In the genomic region with DNA sequence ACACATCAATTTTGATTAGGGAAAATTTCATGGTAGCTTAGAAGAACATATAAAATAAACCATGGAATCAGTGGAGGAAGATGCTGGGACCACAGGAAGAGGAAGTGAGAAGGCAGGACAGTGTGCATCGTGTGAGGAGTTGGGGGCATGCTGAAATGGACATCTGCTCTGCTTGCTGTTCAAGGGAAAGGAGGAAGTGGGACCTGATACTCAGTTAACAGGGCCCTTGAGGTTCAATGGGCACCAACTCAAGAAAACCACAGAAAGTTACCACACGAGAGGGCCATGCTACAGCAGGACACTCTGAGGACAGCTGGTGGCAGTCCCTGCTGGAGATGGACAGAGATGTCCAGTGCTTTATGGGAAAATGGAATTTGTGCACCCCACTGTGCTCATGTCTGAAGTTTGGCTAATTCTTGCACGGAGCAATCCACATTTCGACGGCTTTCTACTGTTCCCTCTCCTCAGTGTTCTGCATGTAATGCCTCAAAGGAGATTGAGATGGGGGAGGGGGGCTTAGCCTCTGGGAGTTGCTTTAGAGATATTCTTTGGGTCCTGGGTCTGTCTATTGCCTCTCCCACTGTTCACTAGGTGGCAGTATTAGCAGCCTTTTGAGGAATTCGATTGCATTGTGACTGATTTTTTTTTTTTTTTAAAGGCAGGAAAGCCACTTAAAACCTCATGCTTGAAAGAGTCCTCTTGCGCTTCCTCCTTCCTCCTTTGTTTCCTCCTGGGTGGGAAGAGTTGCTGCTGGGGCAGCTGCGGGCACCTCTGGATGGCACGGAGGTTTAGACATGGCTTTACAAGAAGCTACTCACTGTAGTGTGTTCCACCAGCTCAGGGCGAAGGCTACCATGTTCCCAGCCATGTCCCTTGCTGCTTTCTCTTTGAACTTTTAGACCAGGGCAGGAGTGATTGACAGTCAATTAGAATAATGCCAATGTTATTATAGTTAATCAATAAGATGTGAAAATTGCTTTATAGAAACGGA, we compare ENCODE assay signal across 9 mouse cellular contexts.
DNase-seq lines count a peak whose midpoint lies in the region; ATAC-seq and TF ChIP-seq lines count a peak whose summit lies in the region.
"Had no signal": no experiment of that assay in that cellular context is flagged by ENCODE, and none has a peak within 500 bp of the region (broad histone marks: within the 10 kb centered on the region; RNA-seq: fewer than 3 reads in every experiment).

No protein-coding gene starts in this region.

- H3K4me1 ChIP-seq in midbrain, embryonic 13.5 days (replicated peaks) = peaks cover 9% of the 10 kb centered on the region

- ATAC-seq in granulocyte monocyte progenitor cell, adult 5-6 weeks (replicated peaks; ENCODE audit: poor library complexity, severe bottlenecking) = peak; percentile 93
- peak; percentile 92 for ATAC-seq in midbrain, embryonic 13.5 days

- TF ChIP-seq POLR2A in brain, embryonic 14.5 days (IDR thresholded peaks at IDR 0.05; ENCODE audit: borderline replicate concordance, extremely low read depth, insufficient read depth, insufficient read length, poor library complexity, severe bottlenecking) = no peak

- H3K9me3 ChIP-seq in midbrain, embryonic 13.5 days = no peaks in the 10 kb centered on the region
- H3K9me3 ChIP-seq: liver, embryonic 15.5 days had no signal

- H3K9ac ChIP-seq in midbrain, embryonic 13.5 days (replicated peaks) = no peak overlapping the region
- H3K9ac ChIP-seq: liver, embryonic 15.5 days had no signal

- H3K4me3 ChIP-seq in left cerebral cortex, adult 2 months = no peak overlapping the region
- no peak overlapping the region for H3K4me3 ChIP-seq in midbrain, embryonic 13.5 days (replicated peaks)
- H3K4me3 ChIP-seq: liver, embryonic 15.5 days had no signal

- H3K27ac ChIP-seq in left cerebral cortex, adult 2 months = no peak overlapping the region
- no peak overlapping the region for H3K27ac ChIP-seq in midbrain, embryonic 13.5 days
- H3K27ac ChIP-seq: liver, embryonic 15.5 days had no signal

- no peaks in the 10 kb centered on the region for H3K36me3 ChIP-seq in midbrain, embryonic 13.5 days
- H3K36me3 ChIP-seq: liver, embryonic 15.5 days had no signal

- intact Hi-C loops in left cerebral cortex, adult 2 months (cut with DNase I) = loop anchor here (1.0 to 5.0 kb wide), 3 partner anchors 104 to 379 kb away; partner anchors contain the start of gene Cbwd1

- peak; percentile 71 for TF ChIP-seq CTCF in left cerebral cortex, adult 2 months (IDR thresholded peaks at IDR 0.05)
- peak; percentile 65; the same call in 1 of the 2 replicates for TF ChIP-seq CTCF in brain, embryonic 14.5 days (IDR thresholded peaks at IDR 0.05; ENCODE audit: borderline replicate concordance, extremely low read depth, insufficient read depth, insufficient read length)

- WGBS in midbrain, embryonic 13.5 days = 34% methylated on average over 11 of the region's 11 CpGs

- no peak overlapping the region for H3K4me2 ChIP-seq in midbrain, embryonic 13.5 days (replicated peaks)
- H3K4me2 ChIP-seq: liver, embryonic 15.5 days had no signal

- peak in 1 of 2 experiments; percentile 30 for DNase-seq in left cerebral cortex, adult 2 months (ENCODE audit: extremely low spot score in 1 of 2, low spot score in 2 of 2)
- DNase-seq in left cerebral cortex, adult 18-20 months (ENCODE audit: low spot score in 2 of 2) = no peak
- peak; percentile 86 for DNase-seq in brain, embryonic 14.5 days (ENCODE audit: low read depth)
- peak; percentile 45 to 49 for DNase-seq in kidney, postnatal 36 days
- peak; percentile 26 for DNase-seq in thymus, postnatal 4 days
- DNase-seq in urinary bladder, postnatal 4 days (ENCODE audit: low spot score in 2 of 2) = no peak

- H3K27me3 ChIP-seq in midbrain, embryonic 13.5 days = no peaks in the 10 kb centered on the region
- H3K27me3 ChIP-seq: liver, embryonic 15.5 days had no signal

Comparison
In these comparisons a context has a peak if more than half of its experiments do, and no peak if none do; other contexts are left out.
1. DNase-seq: peak in brain, embryonic 14.5 days (single experiment), kidney, postnatal 36 days (2 of 2) and thymus, postnatal 4 days (single experiment); none in left cerebral cortex, adult 18-20 months (0 of 2) and urinary bladder, postnatal 4 days (0 of 2).